Mouse (Mus musculus) small intestine, adult 2 months (tissue): Measurements from ENCODE around the gene Sprr2a3. TPM values are rescaled to one million over a fixed set of nuclear protein-coding genes. Genes with fewer than 3 reads are reported as not detected.
"Not testable (repeated sequence)": the region's sequence is repeated elsewhere in the genome, so short reads cannot be mapped to it uniquely, and the experiment has no call there.

ENCODE experiments used
- H3K27ac ChIP-seq: fragments of 200-500 bp; 2 replicates; pipeline ENCODE4 v1.5.1; 2012; ENCODE audit warnings: low read depth, low read length, control low read depth, inconsistent platforms; ENCODE audit not compliant: insufficient read depth
- H3K27me3 ChIP-seq: fragments of 200-500 bp; 2 replicates; pipeline ENCODE4 v1.6.1; 2012; ENCODE audit warnings: mild to moderate bottlenecking, moderate library complexity, low read length, inconsistent platforms; ENCODE audit not compliant: control insufficient read depth, insufficient read depth
- H3K36me3 ChIP-seq: fragments of 200-500 bp; 2 replicates; pipeline ENCODE4 v1.6.1; 2012; ENCODE audit warnings: mild to moderate bottlenecking, low read length, control low read depth, inconsistent platforms; ENCODE audit not compliant: control insufficient read depth, insufficient read depth
- H3K4me1 ChIP-seq: fragments of 200-500 bp; 2 replicates; pipeline ENCODE4 v1.6.1; 2012; ENCODE audit warnings: low read length, inconsistent platforms, mixed read lengths; ENCODE audit not compliant: control insufficient read depth, insufficient read depth, insufficient read length
- H3K4me3 ChIP-seq: fragments of 200-500 bp; 2 replicates; pipeline ENCODE4 v1.5.1; 2012; ENCODE audit warnings: low read depth, mild to moderate bottlenecking, control low read depth, inconsistent platforms, low read length, moderate library complexity
- CTCF ChIP-seq: fragments of 200-500 bp; IDR thresholded peaks from 2 replicates; pipeline ENCODE4 v1.5.1; 2012; ENCODE audit warnings: low read depth, mild to moderate bottlenecking, control low read depth, inconsistent platforms, low read length, moderate library complexity, mixed read lengths; ENCODE audit not compliant: insufficient replicate concordance, insufficient read length; ENCODE audit errors: extremely low read depth
- POLR2A ChIP-seq: fragments of 200-500 bp; IDR thresholded peaks from 2 replicates; pipeline ENCODE4 v1.6.1; 2012; ENCODE audit warnings: low read depth, mild to moderate bottlenecking, control low read depth, inconsistent platforms, low read length, moderate library complexity
- WGBS: fragments of 180-500 bp; shearing (Covaris S2); methylation state at CpG from one replicate; pipeline ENCODE4 v1.1.7; 2018; 5-methylcytosine and 5-hydroxymethylcytosine counted together
- polyA plus RNA-seq: library from polyadenylated mRNA; depleted of rRNA; stranded (reverse); fragments of >200 nt; gene quantifications from 2 replicates; pipeline ENCODE4 v1.2.3, GENCODE M21; 2012

Gene Sprr2a3
- polyA plus RNA-seq, 1 experiment = 247 TPM

DNA sequence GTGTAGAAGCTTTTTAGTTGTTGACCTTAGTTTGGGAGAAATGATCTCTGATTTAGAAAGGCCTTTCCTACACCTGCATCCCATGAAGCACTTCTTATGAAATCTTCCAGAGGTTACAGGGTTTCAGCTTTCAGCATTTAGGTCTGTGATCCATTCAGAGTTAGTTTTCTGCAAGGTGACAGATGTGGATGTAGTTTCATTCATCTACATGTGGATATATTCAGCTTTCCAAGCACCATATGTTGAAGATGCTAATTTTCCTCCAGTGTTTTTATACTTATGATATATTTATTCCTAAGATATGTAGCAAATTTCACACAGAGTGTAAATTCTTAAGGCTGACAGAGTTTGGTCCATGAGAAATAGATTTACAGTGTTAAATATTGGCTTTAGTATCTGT lies 11.7 kb upstream of the Sprr2a3 start:
- not testable (repeated sequence) for H3K36me3 ChIP-seq, H3K27ac ChIP-seq, H3K4me3 ChIP-seq, H3K27me3 ChIP-seq, H3K4me1 ChIP-seq

DNA sequence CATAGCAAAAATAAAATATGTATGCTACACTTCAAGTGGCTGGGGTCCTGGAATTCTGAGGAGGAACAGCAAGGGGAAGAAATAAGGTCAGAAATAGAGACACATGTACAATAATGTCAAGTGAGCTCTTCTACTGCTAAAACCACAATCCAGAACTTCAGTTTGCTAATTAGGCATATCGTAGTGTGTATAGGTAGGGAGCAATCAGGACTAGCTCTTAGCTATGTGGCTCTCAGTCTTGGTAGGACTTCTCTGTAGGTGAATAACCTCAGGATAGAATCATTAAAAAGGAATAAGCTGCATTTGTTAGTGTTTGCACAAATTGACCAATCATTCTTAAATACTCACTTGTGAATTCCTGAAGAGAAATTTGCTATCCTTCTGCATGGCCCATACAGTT lies 11.2 kb upstream of the Sprr2a3 start:
- H3K27ac ChIP-seq, H3K4me1 ChIP-seq, H3K36me3 ChIP-seq, H3K27me3 ChIP-seq, H3K4me3 ChIP-seq: not testable (repeated sequence)
- WGBS = no CpG with 5 or more reads among the region's 1 CpGs

DNA sequence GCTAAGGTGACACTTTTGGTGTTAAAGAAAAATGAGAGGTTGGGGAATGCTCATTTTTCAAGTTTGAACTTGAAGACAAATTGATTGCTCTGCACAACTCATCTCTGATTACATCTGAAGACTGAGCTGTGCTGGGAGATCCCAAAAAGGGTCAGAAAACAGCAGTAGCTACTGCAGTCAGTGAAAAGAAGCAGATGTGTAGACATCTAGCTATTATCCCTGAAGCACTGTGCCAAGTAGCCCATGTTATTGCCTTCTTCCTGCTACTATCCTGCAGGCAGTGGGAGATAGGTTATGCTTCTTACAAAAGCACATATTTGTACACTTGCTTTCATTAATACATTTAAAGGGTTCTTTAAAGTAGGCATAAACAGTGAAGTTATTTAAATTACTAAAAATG lies 5.6 kb upstream of the Sprr2a3 start:
- not testable (repeated sequence) for H3K27ac ChIP-seq, H3K4me1 ChIP-seq, H3K4me3 ChIP-seq, H3K27me3 ChIP-seq, H3K36me3 ChIP-seq

DNA sequence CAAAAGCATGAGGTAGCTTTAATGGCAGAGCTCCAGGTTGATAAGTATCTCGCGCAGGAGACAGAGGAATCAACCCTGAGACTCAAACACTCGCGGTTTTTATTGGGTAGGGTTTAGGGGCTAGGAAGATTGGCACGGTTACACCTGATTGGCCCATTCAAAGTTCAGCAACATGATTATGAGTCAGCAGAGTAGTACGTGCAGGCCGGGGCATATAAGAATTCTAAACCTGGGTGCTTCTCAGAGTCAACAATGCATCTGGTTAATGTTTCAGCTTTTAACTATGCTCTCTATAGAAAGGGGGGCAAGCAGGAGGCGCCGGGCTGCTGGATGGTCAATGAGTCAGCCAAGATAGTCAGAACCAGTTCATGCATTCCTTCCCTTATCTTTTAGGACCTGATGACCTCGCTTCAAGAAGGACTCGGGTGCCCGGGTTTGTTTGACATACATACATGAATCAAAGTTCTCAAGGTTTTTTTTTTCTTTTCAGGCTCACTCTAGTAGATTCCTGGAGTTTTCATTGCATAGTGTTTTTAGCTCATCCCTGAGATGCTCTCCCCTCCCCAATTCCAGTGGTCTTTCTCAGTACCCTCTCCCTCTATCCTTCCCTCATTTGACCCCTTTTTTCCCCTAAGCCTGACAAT lies 4.1 kb upstream of the Sprr2a3 start:
- WGBS = 11% methylated on average over 5 of the region's 12 CpGs
- H3K27ac ChIP-seq, H3K27me3 ChIP-seq, H3K4me1 ChIP-seq, H3K4me3 ChIP-seq, H3K36me3 ChIP-seq: not testable (repeated sequence)

DNA sequence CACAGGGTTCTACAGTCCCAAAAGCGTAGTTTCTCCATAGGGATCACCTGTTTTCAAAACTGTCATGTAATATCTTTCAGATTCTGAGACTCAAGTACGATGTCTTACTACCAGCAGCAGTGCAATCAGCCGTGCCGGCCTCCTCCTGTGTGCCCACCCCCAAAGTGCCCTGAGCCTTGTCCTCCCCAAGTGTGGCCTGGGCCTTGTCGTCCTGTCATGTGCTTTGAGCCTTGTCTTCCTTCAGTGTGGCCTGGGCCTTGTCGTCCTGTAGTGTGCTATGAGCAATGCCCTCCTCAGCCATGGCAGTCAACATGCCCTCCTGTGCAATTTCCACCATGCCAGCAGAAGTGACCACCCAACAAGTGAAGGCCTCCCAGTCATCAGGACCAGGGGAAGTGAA lies 3.3 kb downstream of the Sprr2a3 start:
- H3K4me3 ChIP-seq, H3K4me1 ChIP-seq, H3K36me3 ChIP-seq, H3K27me3 ChIP-seq, H3K27ac ChIP-seq: not testable (repeated sequence)
- WGBS = 87% methylated on average over 6 of the region's 6 CpGs

DNA sequence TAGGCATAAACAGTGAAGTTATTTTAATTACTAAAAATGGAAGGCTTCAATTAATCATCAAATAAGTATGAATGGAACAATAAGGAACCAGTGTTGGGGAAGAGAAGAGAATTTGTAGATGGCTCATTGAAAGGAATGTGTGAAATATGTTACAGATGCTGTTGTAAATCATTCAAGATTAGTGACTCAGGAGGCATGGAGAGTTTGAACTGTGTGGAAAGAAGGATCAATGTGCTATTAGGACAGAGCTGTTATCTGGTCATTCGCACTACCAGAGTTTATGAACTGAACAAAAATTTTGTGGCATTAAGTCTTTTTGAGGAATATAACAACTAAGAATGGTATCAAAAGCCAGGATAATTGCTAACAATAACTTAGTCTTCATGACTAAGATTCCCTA lies 22.2 kb downstream of the Sprr2a3 start:
- Histone ChIP-seq H3K36me3 (no peaks in the 10 kb centered on the region), H3K27ac (no peak overlapping the region), H3K4me1 (no peaks in the 10 kb centered on the region), H3K27me3 (no peaks in the 10 kb centered on the region), H3K4me3 (no peak overlapping the region)
- WGBS = 84% methylated on average over 1 of the region's 1 CpGs
- TF ChIP-seq POLR2A = no peak
- TF ChIP-seq CTCF = no peak

DNA sequence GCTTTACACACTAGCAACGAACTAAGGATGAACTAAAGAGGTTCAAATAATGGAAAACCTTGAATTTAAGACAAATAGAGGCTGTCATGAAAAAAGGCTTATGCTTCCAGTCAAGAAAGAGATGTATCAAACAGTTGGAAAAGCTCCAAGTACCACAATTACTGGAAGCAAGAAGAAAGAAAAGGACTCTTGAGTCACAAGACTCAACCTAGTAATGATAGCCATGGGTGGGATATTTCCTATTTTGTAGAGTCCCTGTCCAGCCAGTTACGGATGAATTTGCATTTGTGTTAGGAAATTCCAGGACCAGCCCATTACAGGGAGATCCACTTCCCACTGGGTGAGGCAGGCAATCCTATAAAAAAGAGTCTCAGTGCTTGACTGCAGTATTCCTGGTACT lies 31.1 kb downstream of the Sprr2a3 start, which contains the start of gene Sprr2b:
Sprr2b (plus strand) TSS at position 301 of the 400 bp plus-strand sequence.
- Histone ChIP-seq H3K36me3 (no peaks in the 10 kb centered on the region), H3K27ac (no peak within 1 kb of the TSS), H3K27me3 (no peaks in the 10 kb centered on the region), H3K4me1 (no peaks in the 10 kb centered on the region), H3K4me3 (no peak within 1 kb of the TSS)
- TF ChIP-seq POLR2A (no peak), CTCF (no peak)
- WGBS = 78% methylated on average over 2 of the region's 2 CpGs

DNA sequence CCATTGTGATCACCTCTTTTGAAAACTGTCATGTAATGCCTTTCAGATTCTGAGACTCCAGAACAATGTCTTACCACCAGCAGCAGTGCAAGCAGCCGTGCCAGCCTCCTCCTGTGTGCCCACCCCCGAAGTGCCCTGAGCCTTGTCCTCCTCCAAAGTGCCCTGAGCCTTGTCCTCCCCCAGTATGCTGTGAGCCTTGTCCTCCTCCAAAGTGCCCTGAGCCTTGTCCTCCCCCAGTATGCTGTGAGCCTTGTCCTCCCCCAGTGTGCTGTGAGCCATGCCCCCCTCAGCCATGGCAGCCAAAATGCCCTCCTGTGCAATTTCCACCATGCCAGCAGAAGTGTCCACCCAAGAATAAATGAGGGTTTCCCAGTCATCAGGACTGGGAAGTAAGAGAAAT lies 32.2 kb downstream of the Sprr2a3 start:
- Histone ChIP-seq H3K36me3 (no peaks in the 10 kb centered on the region), H3K4me1 (no peaks in the 10 kb centered on the region), H3K27ac (no peak overlapping the region), H3K27me3 (no peaks in the 10 kb centered on the region), H3K4me3 (no peak overlapping the region)
- TF ChIP-seq CTCF (no peak), POLR2A (no peak)
- 74% methylated on average over 2 of the region's 2 CpGs for WGBS

DNA sequence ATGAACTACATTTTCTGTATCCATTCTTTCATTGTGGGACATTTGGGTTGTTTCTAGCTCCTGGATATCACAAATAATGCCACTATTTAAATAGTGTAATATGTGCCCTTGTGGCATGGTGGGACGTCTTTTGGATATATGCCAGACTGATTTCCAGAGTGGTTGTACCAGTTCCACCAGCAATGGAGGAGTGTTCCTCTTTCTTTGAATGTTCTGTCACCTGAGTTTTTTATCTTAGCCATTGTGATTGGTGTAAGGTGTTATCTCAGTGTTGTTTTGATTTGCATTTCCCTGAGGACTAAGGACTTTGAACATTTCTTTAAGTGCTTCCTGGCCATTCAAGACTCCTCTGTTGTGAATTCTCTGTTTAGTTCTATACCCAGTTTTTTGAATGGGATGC lies 51.1 kb downstream of the Sprr2a3 start:
- TF ChIP-seq CTCF = no peak
- no peak for TF ChIP-seq POLR2A
- Histone ChIP-seq H3K4me3 (no peak overlapping the region), H3K27ac (no peak overlapping the region), H3K36me3 (no peaks in the 10 kb centered on the region), H3K27me3 (no peaks in the 10 kb centered on the region), H3K4me1 (no peaks in the 10 kb centered on the region)
- 17% methylated on average over 1 of the region's 1 CpGs for WGBS
